Mouse (Mus musculus) neural tube, embryonic 15.5 days (tissue): ENCODE measurements around the gene Rlim. TPM values are rescaled to one million over a fixed set of nuclear protein-coding genes. Genes with fewer than 3 reads are reported as not detected.

Experiments used
- ATAC-seq: fragments of 200-750 bp; cut with Nextera tagmentation; 2 replicates; pipeline ENCODE4 v1.8.0; 2017; ENCODE audit warnings: mild to moderate bottlenecking, moderate TSS enrichment, moderate library complexity; ENCODE audit not compliant: low FRiP score
- H3K27ac ChIP-seq: fragments of 300-500 bp; sonication (generic); replicated peaks from 2 replicates; pipeline ENCODE4 v1.5.1; 2015; ENCODE audit warnings: mild to moderate bottlenecking, inconsistent platforms
- H3K27me3 ChIP-seq: fragments of 300-500 bp; sonication (generic); replicated peaks from 2 replicates; pipeline ENCODE4 v1.6.1; 2015; ENCODE audit warnings: inconsistent platforms
- H3K36me3 ChIP-seq: fragments of 300-500 bp; sonication (generic); 2 replicates; pipeline ENCODE4 v1.6.1; 2015; ENCODE audit warnings: inconsistent platforms
- H3K4me1 ChIP-seq: fragments of 300-500 bp; sonication (generic); 2 replicates; pipeline ENCODE4 v1.6.1; 2015; ENCODE audit warnings: inconsistent platforms
- H3K4me2 ChIP-seq: fragments of 300-500 bp; sonication (generic); 2 replicates; pipeline ENCODE4 v1.6.1; 2015; ENCODE audit warnings: inconsistent platforms, mild to moderate bottlenecking, moderate library complexity
- H3K4me3 ChIP-seq: fragments of 300-500 bp; sonication (generic); replicated peaks from 2 replicates; pipeline ENCODE4 v1.5.1; 2015; ENCODE audit warnings: mild to moderate bottlenecking, inconsistent platforms
- H3K9ac ChIP-seq: fragments of 300-500 bp; sonication (generic); replicated peaks from 2 replicates; pipeline ENCODE4 v1.6.1; 2015; ENCODE audit warnings: mild to moderate bottlenecking, inconsistent platforms
- H3K9me3 ChIP-seq: fragments of 300-500 bp; sonication (generic); replicated peaks from 2 replicates; pipeline ENCODE4 v1.6.1; 2016; ENCODE audit warnings: inconsistent platforms
- WGBS: fragments of 180-500 bp; shearing (Covaris S2); methylation state at CpG from one replicate; pipeline ENCODE4 v1.1.7; 2015; ENCODE audit warnings: mixed read lengths; 5-methylcytosine and 5-hydroxymethylcytosine counted together
- polyA plus RNA-seq: library from polyadenylated mRNA; unstranded; fragments of >200 nt; fragmentation: Nextera tagmentation; extraction: Ambion mirVana; gene quantifications from 2 replicates; pipeline ENCODE4 v1.2.1, GENCODE M21; 2015

The Rlim gene
- polyA plus RNA-seq, 1 experiment from 2014 or later = 23.2 TPM

- ATAC-seq = peak; percentile 66
- Histone ChIP-seq H3K36me3 (no peaks in the 10 kb centered on the region), H3K4me2 (peak overlapping the region; percentile 57), H3K9ac (peak overlapping the region; percentile 73), H3K27ac (peak overlapping the region; percentile 91), H3K27me3 (peaks cover 6% of the 10 kb centered on the region; the same call in 1 of the 2 replicates), H3K4me3 (peak overlapping the region; percentile 64), H3K9me3 (no peaks in the 10 kb centered on the region), H3K4me1 (no peaks in the 10 kb centered on the region)
- 27% methylated on average over 51 of the region's 51 CpGs for WGBS
These were observed 405 bp downstream of the Rlim start for GRCm38 (mm10) chrX:103980590-103981168.

GRCm38 (mm10) chrX:103980036-103980435 is 1.0 kb downstream of the Rlim start:
- 28% methylated on average over 12 of the region's 12 CpGs for WGBS
- peak overlapping the region; percentile 73 for H3K9ac ChIP-seq
- ATAC-seq = no peak
- H3K9me3 ChIP-seq = no peaks in the 10 kb centered on the region
- no peaks in the 10 kb centered on the region for H3K4me1 ChIP-seq
- H3K27ac ChIP-seq = peak overlapping the region; percentile 91
- H3K4me2 ChIP-seq = peak overlapping the region; percentile 57
- peak overlapping the region; percentile 64 for H3K4me3 ChIP-seq
- H3K27me3 ChIP-seq = peaks cover 5% of the 10 kb centered on the region; the same call in 1 of the 2 replicates
- no peaks in the 10 kb centered on the region for H3K36me3 ChIP-seq

GRCm38 (mm10) chrX:103939701-103940100 is 41.4 kb downstream of the Rlim start:
- H3K4me2 ChIP-seq = no peak overlapping the region
- H3K27me3 ChIP-seq = peaks cover 31% of the 10 kb centered on the region
- 88% methylated on average over 3 of the region's 3 CpGs for WGBS
- H3K4me3 ChIP-seq = no peak overlapping the region
- no peaks in the 10 kb centered on the region for H3K4me1 ChIP-seq
- H3K27ac ChIP-seq = no peak overlapping the region
- no peaks in the 10 kb centered on the region for H3K36me3 ChIP-seq
- H3K9me3 ChIP-seq = no peaks in the 10 kb centered on the region
- no peak for ATAC-seq
- no peak overlapping the region for H3K9ac ChIP-seq

GRCm38 (mm10) chrX:103937333-103937732 is 43.8 kb downstream of the Rlim start:
- 26% methylated on average over 3 of the region's 3 CpGs for WGBS
- Histone ChIP-seq H3K4me2 (no peak overlapping the region), H3K9me3 (no peaks in the 10 kb centered on the region), H3K27me3 (peaks cover 30% of the 10 kb centered on the region), H3K9ac (no peak overlapping the region), H3K4me3 (no peak overlapping the region), H3K4me1 (no peaks in the 10 kb centered on the region), H3K36me3 (no peaks in the 10 kb centered on the region), H3K27ac (no peak overlapping the region)
- ATAC-seq = no peak

GRCm38 (mm10) chrX:103922436-103922835 is 58.6 kb downstream of the Rlim start:
- H3K27ac ChIP-seq = no peak overlapping the region

GRCm38 (mm10) chrX:103918954-103919353 is 62.1 kb downstream of the Rlim start:
- peaks cover 35% of the 10 kb centered on the region for H3K27me3 ChIP-seq
- no peaks in the 10 kb centered on the region for H3K9me3 ChIP-seq
- H3K36me3 ChIP-seq = no peaks in the 10 kb centered on the region
- no peaks in the 10 kb centered on the region for H3K4me1 ChIP-seq
- no peak overlapping the region for H3K27ac ChIP-seq
- no peak overlapping the region for H3K9ac ChIP-seq
- no peak overlapping the region for H3K4me2 ChIP-seq
- H3K4me3 ChIP-seq = no peak overlapping the region
- 61% methylated on average over 5 of the region's 5 CpGs for WGBS
- ATAC-seq = no peak

More at GRCm38 (mm10) chrX:103922436-103922835, 58.6 kb downstream of the Rlim start:
- H3K4me3 ChIP-seq = no peak overlapping the region
- H3K27me3 ChIP-seq = peaks cover 24% of the 10 kb centered on the region
- WGBS = 60% methylated on average over 2 of the region's 2 CpGs
- no peaks in the 10 kb centered on the region for H3K4me1 ChIP-seq
- no peak overlapping the region for H3K9ac ChIP-seq
- no peaks in the 10 kb centered on the region for H3K9me3 ChIP-seq
- no peak for ATAC-seq
- no peak overlapping the region for H3K4me2 ChIP-seq
- no peaks in the 10 kb centered on the region for H3K36me3 ChIP-seq

- Histone ChIP-seq H3K36me3 (no peaks in the 10 kb centered on the region), H3K27ac (no peak overlapping the region), H3K4me2 (no peak overlapping the region), H3K9ac (no peak overlapping the region), H3K4me1 (no peaks in the 10 kb centered on the region), H3K9me3 (no peaks in the 10 kb centered on the region), H3K27me3 (peaks cover 50% of the 10 kb centered on the region), H3K4me3 (no peak overlapping the region)
- 12% methylated on average over 3 of the region's 3 CpGs for whole genome bisulfite sequencing
- ATAC-seq = no peak
These were observed 66.3 kb downstream of the Rlim start for GRCm38 (mm10) chrX:103914790-103915189.

Other genes with a start within 250 kb of the Rlim start
- gene Slc16a2, start 159.3 kb downstream of the Rlim start, polyA plus RNA-seq = 19.1 and 20.3 TPM in 2 replicates
- 11.4 and 13.8 TPM in 2 replicates for gene Nexmif, start 219.9 kb upstream of the Rlim start, polyA plus RNA-seq